Mouse (Mus musculus) CH12.LX (cell line): Measurements from ENCODE around the gene Babam2. TPM values are rescaled to one million over a fixed set of nuclear protein-coding genes. Genes with fewer than 3 reads are reported as not detected.

ENCODE experiments used
- DNase-seq: peaks from one replicate; pipeline ENCODE4 v3.0.0-alpha.2; 2013; ENCODE audit errors: extremely low read depth
- H3K27ac ChIP-seq: 2 replicates; pipeline ENCODE4 v1.5.1; 2012; ENCODE audit warnings: low read depth, mild to moderate bottlenecking, control low read depth, moderate library complexity; ENCODE audit not compliant: insufficient read depth
- H3K27me3 ChIP-seq: replicated peaks from 2 replicates; pipeline ENCODE3; 2012; ENCODE audit warnings: inconsistent platforms
- H3K36me3 ChIP-seq, 2 experiments: replicated peaks in 1 of 2; 2 replicates each; pipeline versions ENCODE3 to v1.6.1; 2012; ENCODE audit warnings: inconsistent platforms in 1 of 2, low read length in 1 of 2, mild to moderate bottlenecking in 1 of 2, mixed read lengths in 1 of 2, moderate library complexity in 1 of 2; ENCODE audit not compliant: control insufficient read depth in 1 of 2, insufficient read depth in 1 of 2
- H3K4me1 ChIP-seq, 2 experiments: 2 replicates each; pipeline ENCODE4 v1.6.1; 2012; ENCODE audit warnings: inconsistent platforms in 1 of 2, moderate library complexity in 1 of 2; ENCODE audit not compliant: insufficient read depth in 2 of 2, control insufficient read depth in 1 of 2
- H3K4me2 ChIP-seq: 2 replicates; pipeline ENCODE4 v1.6.1; 2012; ENCODE audit warnings: low read depth, mild to moderate bottlenecking, control low read depth; ENCODE audit not compliant: poor library complexity, insufficient read depth, severe bottlenecking
- H3K4me3 ChIP-seq, 3 experiments: fragments of 150-350 bp in 1 of 3; sonication (generic) in 1 of 3; replicated peaks in 1 of 3; 2 replicates each; pipeline versions ENCODE3 to v1.5.1; 2011 to 2012; ENCODE audit warnings: low read depth in 2 of 3, low read length in 2 of 3, mild to moderate bottlenecking in 2 of 3, moderate library complexity in 2 of 3, control low read depth in 1 of 3, improper control_type of control experiment in 1 of 3, inconsistent platforms in 1 of 3, mixed read lengths in 1 of 3; ENCODE audit not compliant: poor library complexity in 1 of 3
- H3K79me2 ChIP-seq: replicated peaks from 2 replicates; pipeline ENCODE4 v1.6.1; 2012; ENCODE audit warnings: mild to moderate bottlenecking, moderate library complexity; ENCODE audit not compliant: control insufficient read depth, poor library complexity, insufficient read depth, severe bottlenecking; ENCODE audit errors: extremely low read depth
- H3K9ac ChIP-seq: 2 replicates; pipeline ENCODE4 v1.6.1; 2012; ENCODE audit warnings: low read depth, mild to moderate bottlenecking, control low read depth, moderate library complexity; ENCODE audit not compliant: insufficient read depth
- H3K9me3 ChIP-seq: replicated peaks from 2 replicates; pipeline ENCODE3; 2012; ENCODE audit warnings: low read length, inconsistent platforms, mixed read lengths
- CHD1 ChIP-seq: IDR thresholded peaks from 2 replicates; pipeline ENCODE4 v1.6.1; 2012; ENCODE audit warnings: low read depth, low read length, improper control_type of control experiment, inconsistent platforms
- E2F4 ChIP-seq: IDR thresholded peaks from 2 replicates; pipeline ENCODE4 v1.6.1; 2011; ENCODE audit warnings: low read depth, low read length, improper control_type of control experiment; ENCODE audit not compliant: insufficient replicate concordance
- ELF1 ChIP-seq: IDR thresholded peaks from 2 replicates; pipeline ENCODE4 v1.6.1; 2014; ENCODE audit warnings: low read depth, mild to moderate bottlenecking, inconsistent platforms, low read length, improper control_type of control experiment
- EP300 ChIP-seq: IDR thresholded peaks from 2 replicates; pipeline ENCODE4 v1.6.1; 2011; ENCODE audit warnings: low read length, improper control_type of control experiment
- IRF4 ChIP-seq: IDR thresholded peaks from 2 replicates; pipeline ENCODE4 v1.6.1; 2014; ENCODE audit warnings: low read depth, mild to moderate bottlenecking, inconsistent platforms, low read length, improper control_type of control experiment
- KAT2A ChIP-seq: IDR thresholded peaks from 2 replicates; pipeline ENCODE4 v1.6.1; 2012; ENCODE audit warnings: low read length, improper control_type of control experiment, inconsistent platforms; ENCODE audit not compliant: insufficient replicate concordance
- MAZ ChIP-seq: IDR thresholded peaks from 2 replicates; pipeline ENCODE4 v1.6.1; 2012; ENCODE audit warnings: low read depth, mild to moderate bottlenecking, inconsistent platforms, low read length, improper control_type of control experiment, moderate library complexity
- NRF1 ChIP-seq: IDR thresholded peaks from 2 replicates; pipeline ENCODE4 v1.6.1; 2014; ENCODE audit warnings: low read depth, mild to moderate bottlenecking, inconsistent platforms, low read length, improper control_type of control experiment, moderate library complexity
- POLR2AphosphoS2 ChIP-seq: IDR thresholded peaks from 2 replicates; pipeline ENCODE4 v1.6.1; 2011; ENCODE audit warnings: low read depth, low read length, improper control_type of control experiment
- RCOR1 ChIP-seq: conservative IDR thresholded peaks from 2 replicates; pipeline ENCODE4 v1.6.1; 2012; ENCODE audit warnings: low read depth, mild to moderate bottlenecking, inconsistent platforms, low read length, improper control_type of control experiment
- SMC3 ChIP-seq: IDR thresholded peaks from 2 replicates; pipeline ENCODE4 v1.6.1; 2011; ENCODE audit warnings: low read depth, low read length, improper control_type of control experiment
- TBP ChIP-seq: conservative IDR thresholded peaks from 2 replicates; pipeline ENCODE4 v1.6.1; 2011; ENCODE audit warnings: low read depth, low read length, improper control_type of control experiment
- UBTF ChIP-seq: IDR thresholded peaks from 2 replicates; pipeline ENCODE4 v1.6.1; 2012; ENCODE audit warnings: low read depth, mild to moderate bottlenecking, inconsistent platforms, low read length, improper control_type of control experiment, moderate library complexity
- ZKSCAN1 ChIP-seq: IDR thresholded peaks from 2 replicates; pipeline ENCODE4 v1.6.1; 2012; ENCODE audit warnings: low read depth, inconsistent platforms, low read length, improper control_type of control experiment, borderline replicate concordance
- ZMIZ1 ChIP-seq: IDR thresholded peaks from 2 replicates; pipeline ENCODE4 v1.6.1; 2012; ENCODE audit warnings: low read depth, mild to moderate bottlenecking, inconsistent platforms, low read length, improper control_type of control experiment
- dilution Hi-C: fragments of 300-500 bp; cut with MboI; formaldehyde crosslinking; loops from 2 replicates; pipeline ENCODE4 v1.14.3; 2020; ENCODE audit warnings: low sequenced_read_pairs; ENCODE audit not compliant: extremely low pct_unique_long_range_greater_than_20kb, extremely low pct_ligation_motif_present
- in situ Hi-C: fragments of 300-500 bp; cut with MboI; formaldehyde crosslinking; loops from 3 replicates; pipeline ENCODE4 v1.14.3; 2019; ENCODE audit warnings: low sequenced_read_pairs, low pct_ligation_motif_present, low pct_unique_long_range_greater_than_20kb, mixed read lengths
- polyA plus RNA-seq: library from polyadenylated mRNA; unstranded; fragments of >175 nt; gene quantifications from 2 replicates; pipeline ENCODE4 v1.2.1, GENCODE M21; 2012; ENCODE audit warnings: low read depth; ENCODE audit not compliant: insufficient read length
- total RNA-seq, 2 experiments: library from RNA; depleted of rRNA; stranded (reverse); fragments of 300-350 nt in 1 of 2; fragments of >200 nt in 1 of 2; gene quantifications; 2 replicates each; pipeline ENCODE4 v1.2.3; 2012 to 2014

Gene Babam2
- total and polyA plus RNA-seq, 3 experiments = 38.2 to 78.0 (median 39.8) TPM

DNA sequence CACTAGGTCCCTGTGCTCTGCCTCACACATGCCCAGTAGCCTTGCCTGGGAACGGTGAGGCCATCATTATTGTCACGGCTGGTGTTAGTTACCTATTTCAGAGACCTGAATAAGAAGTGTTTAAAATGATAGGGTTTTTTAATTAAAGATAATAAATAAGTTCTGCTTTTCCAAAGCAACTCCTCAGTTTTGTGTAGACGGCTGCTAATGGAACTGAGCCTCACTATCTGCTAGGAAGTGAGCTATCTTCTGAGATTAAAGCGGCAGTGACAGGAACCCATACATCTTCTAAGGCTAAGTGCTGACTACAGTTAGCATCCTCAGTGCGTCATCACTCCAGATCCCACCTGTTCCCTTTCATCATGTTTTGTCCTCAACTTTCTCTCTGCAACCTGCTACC lies 284.6 kb downstream of the Babam2 start:
- in situ Hi-C loops = no loop called here
- Histone ChIP-seq H3K36me3 (peaks cover 0 to 3% of the 10 kb centered on the region in 2 experiments), H3K9me3 (no peaks in the 10 kb centered on the region), H3K4me2 (no peak overlapping the region), H3K4me3 (no peak overlapping the region), H3K79me2 (no peaks in the 10 kb centered on the region), H3K27ac (no peak overlapping the region), H3K4me1 (no peaks in the 10 kb centered on the region), H3K9ac (no peak overlapping the region), H3K27me3 (no peaks in the 10 kb centered on the region)
- dilution Hi-C loops = no loop called here
- DNase-seq = no peak
- TF ChIP-seq SMC3 (no peak), E2F4 (no peak), IRF4 (no peak), RCOR1 (no peak), MAZ (no peak), NRF1 (no peak), ELF1 (no peak), EP300 (no peak), UBTF (no peak), TBP (no peak)

GRCm38 (mm10) chr5:31983161-31983560 lies 285.7 kb downstream of the Babam2 start:
- in situ Hi-C loops = no loop called here
- H3K4me2 ChIP-seq = no peak overlapping the region
- dilution Hi-C loops = no loop called here
- H3K27me3 ChIP-seq = no peaks in the 10 kb centered on the region
- H3K27ac ChIP-seq = no peak overlapping the region
- no peaks in the 10 kb centered on the region for H3K9me3 ChIP-seq
- DNase-seq = no peak
- H3K36me3 ChIP-seq = peaks cover 0 to 10% of the 10 kb centered on the region in 2 experiments
- no peak overlapping the region for H3K9ac ChIP-seq
- TF ChIP-seq MAZ = no peak
- TF ChIP-seq ZMIZ1 = no peak
- TF ChIP-seq IRF4 = no peak
- TF ChIP-seq E2F4 = no peak
- no peak for TF ChIP-seq ZKSCAN1
- TF ChIP-seq UBTF = no peak
- no peak for TF ChIP-seq RCOR1
- no peak for TF ChIP-seq KAT2A
- no peak for TF ChIP-seq CHD1
- no peak for TF ChIP-seq POLR2AphosphoS2
- H3K4me1 ChIP-seq = no peaks in the 10 kb centered on the region
- no peaks in the 10 kb centered on the region for H3K79me2 ChIP-seq
- H3K4me3 ChIP-seq = no peak overlapping the region
